Mouse (Mus musculus) adrenal gland, adult (tissue): Measurements from ENCODE around the gene Sh3bgrl2.
"Not testable (repeated sequence)": the region's sequence is repeated elsewhere in the genome, so short reads cannot be mapped to it uniquely, and the experiment has no call there.

Experiments used
- DNase-seq, 2 experiments: peaks; one replicate each; pipeline ENCODE4 v3.0.0; 2022 to 2023; ENCODE audit warnings: low spot score in 1 of 2; ENCODE audit not compliant: inconsistent age in 2 of 2

Sh3bgrl2 gene

DNA sequence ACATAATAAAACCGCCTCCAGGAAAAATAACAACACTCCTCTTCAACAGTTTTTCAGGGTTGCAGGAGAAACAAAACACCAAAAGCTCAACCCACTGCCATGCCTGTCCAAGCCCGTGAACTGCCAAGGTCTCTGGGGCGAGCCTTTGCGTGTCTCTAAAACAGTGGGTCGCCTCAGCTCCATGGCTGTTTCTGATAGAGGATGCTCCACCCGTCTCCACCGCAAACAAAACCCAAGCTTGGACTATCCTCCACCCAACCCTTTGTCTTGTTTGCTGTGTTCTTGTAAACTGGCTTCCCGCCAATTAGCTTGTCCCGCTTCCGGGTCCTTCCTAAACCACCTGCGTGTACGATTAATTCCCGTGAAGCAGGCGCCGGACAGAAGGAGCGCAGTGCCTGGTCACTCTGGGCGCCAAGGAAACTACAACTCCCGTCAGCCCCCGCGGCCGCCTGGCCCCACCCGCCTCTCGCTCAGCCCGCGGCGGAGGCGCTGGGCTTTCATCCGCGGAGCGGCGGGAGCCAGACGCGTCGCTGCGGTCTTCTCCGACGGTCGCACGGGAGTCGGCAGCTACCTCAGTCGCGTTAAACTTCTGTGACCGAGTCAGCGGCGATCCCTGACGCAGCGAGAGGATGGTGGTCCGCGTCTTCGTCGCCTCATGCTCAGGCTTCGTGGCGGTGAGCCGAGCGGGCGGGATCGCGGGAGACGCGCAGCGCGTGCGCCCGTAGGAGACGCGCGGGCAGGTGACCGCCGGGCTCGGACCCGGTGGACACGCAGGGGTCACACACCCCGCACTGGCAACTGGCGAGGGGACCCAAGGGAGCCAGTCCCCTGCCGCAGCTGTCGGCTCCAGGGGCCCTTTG, at the start of gene Sh3bgrl2:
TSS of gene Sh3bgrl2 (plus strand) at position 498 of the 860 bp plus-strand sequence.
- DNase-seq: peak; percentile 87 to 96

DNA sequence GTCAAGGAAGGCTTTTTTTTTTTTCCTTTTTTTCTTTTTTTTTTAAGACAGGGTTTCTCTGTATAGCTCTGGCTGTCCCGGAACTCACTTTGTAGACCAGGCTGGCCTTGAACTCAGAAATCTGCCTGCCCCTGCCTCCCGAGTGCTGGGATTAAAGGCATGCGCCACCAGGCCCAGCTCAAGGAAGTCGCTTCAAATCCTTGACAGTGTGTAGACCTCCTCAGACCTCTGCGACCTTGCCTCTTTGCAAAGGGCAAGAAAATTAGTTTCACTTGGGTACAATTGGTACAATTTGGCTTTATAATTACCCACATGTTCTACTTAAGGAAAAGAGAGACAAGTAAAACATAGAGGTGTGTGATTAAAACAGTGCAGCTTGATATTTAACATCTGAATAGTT, 29.0 kb upstream of the Sh3bgrl2 start:
- not testable (repeated sequence) for DNase-seq

GRCm38 (mm10) chr9:83519510-83520155, 28.5 kb upstream of the Sh3bgrl2 start:
- no peak for DNase-seq

DNA sequence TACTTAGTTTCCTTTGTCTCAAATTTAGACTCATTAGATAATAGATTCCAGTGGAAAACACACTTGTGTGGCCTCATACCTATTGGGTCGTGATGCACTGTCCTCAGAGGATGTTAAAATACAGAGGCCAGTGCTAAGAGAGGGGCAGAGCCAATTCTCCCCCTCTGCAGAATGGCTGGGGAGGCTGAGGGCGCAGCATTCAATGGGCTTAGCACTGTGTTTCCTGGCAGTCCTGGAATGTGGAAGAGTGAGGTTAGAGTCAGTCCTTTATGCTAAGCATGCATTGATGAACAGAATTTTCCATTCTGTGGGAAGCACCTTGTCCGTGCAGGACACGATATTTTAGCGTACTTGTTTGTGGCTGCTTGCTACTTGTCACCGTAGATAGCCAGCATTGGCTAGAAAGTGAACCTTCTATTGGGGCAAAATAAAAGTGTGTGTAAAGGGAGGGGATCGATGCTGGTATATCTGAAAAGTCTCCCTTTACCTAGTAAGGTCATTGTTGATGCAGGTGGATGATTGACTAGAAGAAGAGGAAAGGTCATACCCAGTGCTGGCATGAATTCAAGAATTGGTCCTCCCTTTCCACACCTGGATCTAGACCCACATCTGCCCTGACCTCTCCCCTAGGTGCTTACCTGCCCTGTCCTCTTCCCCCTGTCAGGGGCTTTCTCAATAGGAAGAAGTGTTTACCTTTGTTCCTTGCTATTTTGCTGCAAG, 20.6 kb upstream of the Sh3bgrl2 start:
- no peak for DNase-seq

GRCm38 (mm10) chr9:83533044-83533769, 14.9 kb upstream of the Sh3bgrl2 start:
- no peak for DNase-seq

DNA sequence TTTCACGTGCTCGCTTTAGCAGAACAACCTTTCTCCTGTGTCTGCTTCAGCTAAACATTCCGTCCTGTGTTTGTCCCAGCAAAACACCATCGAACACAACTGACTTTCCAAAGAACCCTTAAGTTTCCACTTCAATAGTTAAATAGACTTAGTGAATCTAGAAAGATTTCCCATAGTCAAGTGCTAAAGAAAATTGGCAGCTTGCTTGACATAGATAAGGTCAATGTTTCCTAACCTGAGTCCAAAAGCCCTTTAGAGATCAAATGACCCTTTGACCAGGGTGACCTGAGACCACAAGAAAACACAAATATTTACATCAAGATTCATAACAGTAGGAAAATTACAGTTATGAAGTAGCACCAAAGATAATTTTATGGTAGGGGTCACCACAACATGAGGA, 11.2 kb upstream of the Sh3bgrl2 start:
- no peak for DNase-seq

- no peak for DNase-seq
These were observed 10.6 kb upstream of the Sh3bgrl2 start for GRCm38 (mm10) chr9:83537510-83537909.

- DNase-seq: no peak
These were observed 10.1 kb upstream of the Sh3bgrl2 start for GRCm38 (mm10) chr9:83537921-83538536.

- no peak for DNase-seq
These were observed 8.2 kb upstream of the Sh3bgrl2 start for GRCm38 (mm10) chr9:83539809-83540491.

- DNase-seq: no peak
These were observed 7.7 kb upstream of the Sh3bgrl2 start for GRCm38 (mm10) chr9:83540492-83540857.

GRCm38 (mm10) chr9:83540975-83541374, 7.2 kb upstream of the Sh3bgrl2 start:
- DNase-seq: peak in 1 of 2 experiments; percentile 28

- DNase-seq: no peak
These were observed 2.9 kb upstream of the Sh3bgrl2 start for GRCm38 (mm10) chr9:83545240-83545639.

DNA sequence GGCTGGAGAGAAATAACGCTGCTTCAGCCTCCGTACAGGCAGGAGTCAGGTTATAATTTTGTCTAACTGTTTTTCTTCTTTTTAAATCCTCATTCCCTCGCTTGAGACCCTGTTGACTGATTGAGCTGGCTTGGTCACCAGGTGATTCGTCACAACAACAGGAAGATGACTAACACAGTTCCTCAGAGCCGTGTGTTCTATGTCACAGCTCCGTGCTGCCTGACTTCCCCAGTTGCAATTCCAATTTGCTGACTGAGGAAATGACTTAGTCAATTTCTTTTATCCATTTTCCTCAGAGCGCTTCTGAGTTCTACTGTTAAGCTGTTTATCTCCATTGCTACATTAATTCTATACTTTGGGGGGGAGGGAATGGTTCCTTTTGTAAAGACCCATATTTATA, 1.8 kb upstream of the Sh3bgrl2 start:
- DNase-seq: no peak

DNA sequence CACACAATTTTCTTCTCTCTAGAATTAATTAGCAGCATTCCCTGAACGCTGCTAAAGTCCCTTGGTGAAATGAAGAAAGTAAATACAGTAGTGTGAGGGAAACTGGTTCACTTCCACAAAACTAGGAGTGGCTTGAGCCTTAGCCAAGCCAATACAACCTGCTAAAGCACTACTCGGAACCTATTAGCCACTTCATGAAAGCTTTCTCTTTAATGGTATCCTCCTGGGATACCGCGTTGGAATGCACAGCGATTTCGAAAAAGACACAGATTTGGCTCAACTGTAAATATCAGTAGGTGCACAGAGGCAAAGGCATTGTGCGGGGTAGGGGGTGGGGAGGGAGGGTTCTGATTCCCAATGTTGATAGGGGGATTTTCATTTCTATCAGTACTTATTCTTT, 898 bp upstream of the Sh3bgrl2 start:
- peak in 1 of 2 experiments; percentile 31 for DNase-seq

GRCm38 (mm10) chr9:83549866-83550265, 1.7 kb downstream of the Sh3bgrl2 start:
- DNase-seq: no peak

DNA sequence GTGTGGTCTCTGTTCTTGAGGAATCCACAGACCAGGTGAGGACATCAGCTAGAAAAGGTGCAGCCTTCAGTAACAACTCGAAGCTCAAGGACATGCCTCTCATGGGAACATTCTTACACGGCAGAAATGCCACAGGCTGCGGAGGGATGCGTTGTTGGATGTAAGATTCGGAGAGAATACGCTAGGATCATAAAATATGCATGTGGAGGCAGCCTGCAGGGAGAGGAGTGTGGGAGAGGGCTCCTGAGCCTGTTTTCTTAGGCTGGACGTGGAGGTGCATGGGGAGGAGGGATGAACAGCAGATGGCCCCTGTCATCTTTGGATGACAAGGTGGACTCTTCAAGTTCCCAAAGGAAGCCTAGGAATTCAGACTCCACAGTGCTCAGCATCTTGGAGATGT, 3.0 kb downstream of the Sh3bgrl2 start:
- DNase-seq: no peak

DNA sequence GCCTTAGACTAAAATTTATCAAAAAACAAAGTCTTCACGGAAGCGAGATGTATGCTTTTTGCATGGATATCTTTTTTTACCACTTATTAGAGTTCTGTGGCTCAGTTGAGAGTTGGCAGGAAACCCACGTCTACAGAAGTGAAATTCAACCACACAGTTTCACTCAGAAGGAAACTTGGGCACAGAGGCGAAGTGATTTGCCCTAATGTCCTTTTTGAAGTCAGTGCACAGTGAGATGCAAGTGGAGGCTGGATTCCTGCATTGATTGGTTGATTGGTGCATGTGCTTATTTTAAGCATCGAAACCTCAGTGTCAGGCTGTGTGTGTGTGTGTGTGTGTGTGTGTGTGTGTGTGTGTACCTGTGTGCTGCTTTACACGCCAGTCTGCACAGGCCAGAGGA, 3.5 kb downstream of the Sh3bgrl2 start:
- DNase-seq: no peak

DNA sequence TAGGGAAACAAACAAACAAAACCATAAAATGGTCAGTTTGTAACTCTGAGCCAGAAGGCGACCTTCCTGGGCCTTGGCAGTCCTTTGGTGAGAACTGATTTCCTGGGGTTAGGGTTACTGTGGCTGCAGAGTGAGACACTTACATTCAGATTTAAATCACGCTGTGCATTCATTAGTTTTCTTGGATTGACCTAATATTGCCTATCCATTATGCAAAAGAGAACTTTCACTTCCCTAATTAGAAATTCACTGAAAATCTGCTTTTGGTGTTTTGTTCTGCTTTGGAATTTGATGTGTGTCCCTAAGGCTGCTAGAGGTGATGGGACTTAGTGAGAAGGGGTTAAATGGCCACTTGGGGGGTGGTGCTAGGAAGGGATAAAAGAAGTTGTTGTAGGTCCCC, 7.5 kb downstream of the Sh3bgrl2 start:
- no peak for DNase-seq

DNA sequence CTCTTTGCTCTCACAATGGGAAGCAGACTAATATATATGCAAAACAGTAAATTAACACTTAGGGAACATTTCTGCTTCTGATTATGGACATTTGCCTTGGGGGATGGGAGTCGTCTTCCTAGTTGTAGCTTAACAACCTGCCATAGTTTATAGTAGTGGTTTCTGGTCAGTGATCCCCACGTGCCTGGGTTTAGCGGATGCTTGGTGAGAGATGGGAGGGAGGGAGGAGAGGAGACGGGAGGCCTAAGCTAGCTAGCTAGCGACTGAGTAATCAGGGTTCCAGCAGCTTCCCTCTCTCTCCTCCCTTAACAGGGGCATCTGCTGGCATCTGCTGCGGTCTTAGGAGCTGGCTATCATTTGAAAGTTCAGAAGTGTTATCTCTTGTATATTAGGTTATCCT, 8.1 kb downstream of the Sh3bgrl2 start:
- DNase-seq: no peak
